Mouse (Mus musculus): ENCODE measurements at regions not wholly inside any gene's neighbourhood (a gene's known extent, or its start where the extent isn't known, plus 50 kb on each side); places are given as distances from the start of the nearest gene placed in this dataset.

DNA sequence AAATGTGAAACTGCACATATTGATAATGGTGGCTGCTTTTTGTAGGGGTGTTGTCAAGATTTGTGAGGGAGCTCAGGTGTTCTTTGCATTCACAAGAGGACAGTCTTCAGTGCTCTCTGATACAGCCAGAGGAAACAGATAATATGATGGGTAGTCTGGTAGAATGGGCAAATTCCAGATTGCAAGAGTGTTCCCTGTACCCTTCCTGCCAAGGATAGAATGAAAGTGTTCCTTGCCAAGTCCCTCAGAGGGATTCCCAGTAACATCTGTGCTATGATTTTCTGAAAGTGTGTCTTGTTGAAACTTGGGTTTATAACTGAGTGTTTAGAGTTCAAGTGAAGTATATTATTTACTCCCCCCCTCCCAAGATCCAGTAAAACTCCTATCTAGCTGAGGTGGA, 221.1 kb upstream of the Fam98a start:
- ChIA-PET CTCF (no interaction called here), POLR2A (no interaction called here)

DNA sequence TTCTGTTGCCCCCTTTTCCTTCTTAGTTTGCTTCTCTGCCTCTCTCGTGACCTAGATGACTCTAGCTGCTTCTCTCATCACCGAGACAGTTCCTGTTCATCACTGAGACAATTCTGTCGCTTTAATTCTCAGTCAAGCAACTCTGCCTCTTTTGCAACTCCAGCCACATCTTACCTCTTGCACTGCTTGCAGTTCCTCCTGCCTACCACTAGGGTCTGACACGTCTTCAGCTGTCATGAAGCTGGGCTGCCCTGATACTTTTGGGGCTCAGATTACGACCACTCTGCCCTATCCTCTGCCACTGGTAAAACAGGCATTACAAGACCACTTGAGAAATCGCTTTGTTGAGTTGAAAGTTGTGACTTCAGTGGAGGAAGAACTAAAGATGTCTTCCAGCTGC, 216.9 kb upstream of the Fam98a start:
- POLR2A ChIA-PET: no interaction called here
- CTCF ChIA-PET: no interaction called here

GRCm38 (mm10) chr17:75763391-75763790, 211.6 kb upstream of the Fam98a start:
- CTCF ChIA-PET: no interaction called here
- POLR2A ChIA-PET: no interaction called here

DNA sequence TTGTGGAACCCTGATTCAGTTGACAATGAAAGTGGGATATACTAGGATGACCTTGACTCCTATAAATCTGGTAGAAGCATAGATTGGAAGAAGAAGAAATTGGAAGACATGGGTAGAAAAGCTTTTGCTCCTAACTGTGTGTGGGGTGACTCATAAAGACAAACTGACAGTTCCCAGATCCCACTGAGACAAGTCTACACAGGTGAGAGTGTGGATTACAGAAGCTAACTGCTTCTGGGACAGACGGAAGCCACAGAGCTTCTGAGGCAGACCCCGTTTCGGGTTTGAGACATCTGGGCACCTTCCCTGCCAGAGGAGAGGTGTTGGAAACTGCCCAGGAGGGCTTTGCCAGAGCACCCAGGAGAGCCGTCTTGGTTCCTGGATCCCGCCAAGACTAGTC, 204.7 kb upstream of the Fam98a start:
- CTCF ChIA-PET: no interaction called here
- POLR2A ChIA-PET: no interaction called here

DNA sequence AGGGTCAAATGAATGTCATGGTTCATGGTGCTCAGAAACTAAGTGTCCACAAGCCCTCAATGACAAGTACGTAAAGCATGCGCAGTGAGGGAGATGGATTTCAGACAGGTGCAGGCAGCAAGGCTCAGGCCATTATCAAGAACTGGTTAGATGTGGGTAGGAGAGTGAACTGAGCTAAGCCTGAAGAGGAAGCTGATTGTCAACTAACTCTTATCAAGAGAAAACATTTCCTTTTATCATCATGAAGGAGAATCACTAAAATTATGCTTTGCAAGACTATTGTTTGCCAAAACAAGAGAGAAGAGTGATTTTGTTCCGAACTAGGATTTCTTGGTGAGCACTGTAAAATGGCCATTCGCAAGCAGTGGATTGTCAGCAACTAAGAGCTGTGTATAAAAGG, 164.7 kb upstream of the Fam98a start:
- POLR2A ChIA-PET: no interaction called here
- CTCF ChIA-PET: no interaction called here

DNA sequence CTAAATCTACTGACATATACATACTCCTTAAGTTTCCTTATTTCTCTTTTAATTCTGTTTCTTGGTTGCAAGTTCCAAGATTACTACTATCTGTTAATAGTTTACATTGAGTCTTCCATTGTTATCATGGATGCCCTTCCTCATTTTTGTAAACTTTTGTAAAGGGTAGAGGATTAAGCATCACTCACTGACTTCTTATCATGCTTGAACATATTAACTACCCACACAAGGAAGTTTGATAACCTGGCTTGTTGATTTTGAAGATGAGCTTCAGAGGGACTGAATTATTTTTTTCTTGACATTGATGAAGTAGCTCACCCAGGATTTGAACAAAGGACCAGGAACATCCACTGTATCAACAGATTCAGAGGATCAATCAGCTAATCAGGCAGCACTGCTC, 162.8 kb upstream of the Fam98a start:
- POLR2A ChIA-PET: no interaction called here
- CTCF ChIA-PET: no interaction called here

GRCm38 (mm10) chr17:75714059-75714458, 162.3 kb upstream of the Fam98a start:
- POLR2A ChIA-PET: no interaction called here
- CTCF ChIA-PET: no interaction called here

- POLR2A ChIA-PET: no interaction called here
- CTCF ChIA-PET: no interaction called here
These were observed 155.9 kb upstream of the Fam98a start for GRCm38 (mm10) chr17:75707687-75708086.

- POLR2A ChIA-PET: no interaction called here
- CTCF ChIA-PET: no interaction called here
These were observed 153.6 kb upstream of the Fam98a start for GRCm38 (mm10) chr17:75705357-75705756.

DNA sequence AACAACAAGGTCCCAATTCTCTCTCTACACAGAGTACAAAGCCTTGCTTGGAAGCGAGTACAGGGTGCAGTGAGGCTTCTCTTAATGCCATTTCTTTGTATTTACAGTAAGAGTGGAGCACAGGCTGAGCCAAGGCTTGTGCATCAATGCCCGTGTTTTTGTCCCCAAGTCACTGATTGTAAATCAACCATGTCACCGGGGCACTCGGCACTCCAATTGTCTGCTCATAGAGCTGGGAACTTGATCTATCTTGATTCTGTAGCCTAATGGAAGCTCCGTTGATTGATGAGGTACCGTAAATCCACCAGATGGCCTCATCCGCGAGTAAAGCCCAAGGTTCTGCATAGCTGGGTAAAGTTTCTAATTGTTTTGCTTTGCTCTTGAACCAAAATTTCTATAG, 152.1 kb upstream of the Fam98a start:
- ChIA-PET CTCF (no interaction called here), POLR2A (no interaction called here)

- ChIA-PET POLR2A (no interaction called here), CTCF (no interaction called here)
These were observed 145.0 kb upstream of the Fam98a start for GRCm38 (mm10) chr17:75696729-75697103.

- ChIA-PET POLR2A (no interaction called here), CTCF (no interaction called here)
These were observed 144.5 kb upstream of the Fam98a start for GRCm38 (mm10) chr17:75696103-75696728.

- POLR2A ChIA-PET: no interaction called here
These were observed 134.2 kb upstream of the Fam98a start for GRCm38 (mm10) chr17:75685927-75686326.

DNA sequence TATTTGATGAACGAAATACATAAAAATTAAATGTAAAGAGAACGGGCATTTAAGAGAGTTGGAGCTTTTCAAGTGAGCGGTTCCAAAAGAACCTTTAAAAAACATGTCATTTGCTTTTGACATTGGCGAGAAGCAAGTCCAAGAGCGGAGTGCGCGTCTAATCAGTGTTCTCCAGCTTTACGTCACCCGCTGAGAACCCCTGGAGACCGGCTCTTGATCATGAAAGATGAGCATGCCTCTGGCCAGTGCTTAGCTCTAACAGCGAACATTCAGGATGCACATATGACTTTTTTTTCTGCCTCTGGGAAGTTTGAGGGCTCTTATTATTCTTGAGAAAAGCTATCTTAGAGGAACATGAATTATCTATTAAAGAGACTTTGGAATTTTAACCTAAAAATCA, 95.2 kb upstream of the Fam98a start:
- POLR2A ChIA-PET: no interaction called here
- CTCF ChIA-PET: no interaction called here

More at GRCm38 (mm10) chr17:75685927-75686326, 134.2 kb upstream of the Fam98a start:
- CTCF ChIA-PET: no interaction called here

GRCm38 (mm10) chr17:75644698-75645097, 93.0 kb upstream of the Fam98a start:
- CTCF ChIA-PET: no interaction called here
- POLR2A ChIA-PET: no interaction called here

GRCm38 (mm10) chr17:75642311-75642710, 90.6 kb upstream of the Fam98a start:
- POLR2A ChIA-PET: no interaction called here
- CTCF ChIA-PET: interaction anchor here in 1 of 4 experiments (0.7 kb wide), 1 partner anchor 763 kb away, joined by 6 read pairs; no protein-coding TSS in a partner anchor

GRCm38 (mm10) chr17:75641010-75641498, 89.3 kb upstream of the Fam98a start:
- POLR2A ChIA-PET: interaction anchor here in 1 of 4 experiments (0.6 kb wide), 1 partner anchor 21 kb away, joined by 3 read pairs; no protein-coding TSS in a partner anchor

GRCm38 (mm10) chr17:75640575-75640974, 88.8 kb upstream of the Fam98a start:
- ChIA-PET CTCF (no interaction called here), POLR2A (interaction anchor here in 1 of 4 experiments (0.6 kb wide), 1 partner anchor 20 kb away, joined by 3 read pairs; no protein-coding TSS in a partner anchor)

More at GRCm38 (mm10) chr17:75641010-75641498, 89.3 kb upstream of the Fam98a start:
- CTCF ChIA-PET: no interaction called here

DNA sequence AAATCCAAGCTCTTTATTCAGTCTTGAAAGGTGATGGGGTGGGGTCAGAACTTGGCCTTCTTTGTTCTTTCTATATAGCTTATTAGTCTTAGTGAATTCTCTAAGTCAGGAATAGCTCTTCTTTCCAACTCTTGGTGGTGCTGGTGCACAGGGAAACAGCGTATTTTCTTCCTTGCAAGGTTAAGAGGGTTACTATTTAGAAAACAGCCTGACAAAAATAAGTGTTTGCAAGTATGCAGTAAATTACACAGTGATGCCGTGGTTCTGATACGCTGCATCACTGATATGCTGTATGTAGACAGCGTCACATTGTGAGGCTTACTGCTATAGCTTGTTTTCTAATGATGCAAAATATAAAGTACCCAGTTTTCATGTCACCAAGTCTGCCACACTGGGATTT, 78.1 kb upstream of the Fam98a start:
- ChIA-PET CTCF (interaction anchor here in 1 of 4 experiments (0.6 kb wide), 1 partner anchor 446 kb away, joined by 3 read pairs; no protein-coding TSS in a partner anchor), POLR2A (no interaction called here)

DNA sequence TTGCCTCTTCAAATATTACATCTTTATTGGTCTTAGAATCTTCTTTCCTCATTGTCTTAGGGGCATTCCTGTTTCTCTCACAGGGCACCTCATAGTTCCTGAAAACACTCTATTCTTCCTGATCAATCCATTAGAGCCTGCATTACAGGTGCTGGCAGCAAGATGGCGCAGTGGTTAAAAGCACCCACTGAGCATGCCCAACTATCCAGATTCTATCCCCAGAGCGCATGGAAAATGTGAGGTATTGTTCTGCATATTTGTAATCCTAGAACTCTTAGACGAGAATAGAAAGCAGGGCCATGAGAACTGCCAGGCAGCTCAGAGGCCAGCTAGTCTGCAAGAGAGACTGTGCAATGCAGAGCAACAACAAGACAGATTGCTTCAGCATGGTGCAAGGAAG, 67.7 kb upstream of the Fam98a start:
- ChIA-PET CTCF (interaction anchor here in 1 of 4 experiments (1.1 kb wide), 1 partner anchor 16 kb away, joined by 4 read pairs; no protein-coding TSS in a partner anchor), POLR2A (no interaction called here)

DNA sequence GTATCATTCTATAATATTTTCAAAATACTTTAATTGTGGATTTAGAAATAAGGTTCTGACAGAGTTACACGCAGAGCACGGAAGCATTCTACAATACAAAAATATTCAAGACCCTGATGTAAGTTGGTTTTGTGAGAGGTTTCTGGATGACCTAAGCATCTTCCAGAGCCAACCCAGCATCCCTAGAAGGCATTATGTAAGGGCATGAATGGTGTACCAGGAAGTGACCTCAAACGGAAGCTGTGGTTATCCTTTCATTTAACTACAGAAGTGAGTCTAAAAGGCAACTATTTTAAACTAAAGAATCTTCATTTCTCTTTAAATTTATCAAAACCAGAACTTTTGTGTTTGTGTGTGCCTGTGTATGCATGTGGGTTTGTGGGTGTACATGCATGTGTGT, 66.8 kb upstream of the Fam98a start:
- ChIA-PET POLR2A (no interaction called here), CTCF (interaction anchor here in 2 of 4 experiments (0.6 to 1.1 kb wide), 4 partner anchors 15 to 688 kb away, joined by 3 to 4 read pairs (median 3); no protein-coding TSS in a partner anchor)

DNA sequence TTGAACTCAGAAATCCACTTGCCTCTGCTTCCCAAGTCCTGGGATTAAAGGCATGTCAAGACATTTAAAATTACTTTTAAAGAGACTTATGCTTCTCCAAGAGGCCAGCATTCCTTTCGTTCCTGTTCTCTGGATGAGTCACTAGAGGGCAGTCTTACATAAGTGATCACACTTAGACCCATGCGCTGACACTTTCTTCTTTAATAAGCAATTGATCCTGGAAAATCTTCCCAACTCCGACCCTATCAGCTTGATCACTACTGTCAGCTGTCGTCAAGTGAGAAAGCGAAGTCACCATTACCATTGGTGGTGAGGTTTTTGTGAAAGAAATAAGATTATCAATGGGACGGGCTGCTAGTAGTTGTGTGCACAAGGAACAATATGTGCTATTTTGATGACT, 65.5 kb upstream of the Fam98a start:
- ChIA-PET CTCF (no interaction called here), POLR2A (no interaction called here)

Measured in embryonic stem cell, embryonic (primary cell).